Mouse (Mus musculus) forebrain, embryonic 11.5 days (tissue): Measurements from ENCODE around the gene Sumo1. TPM values are rescaled to one million over a fixed set of nuclear protein-coding genes. Genes with fewer than 3 reads are reported as not detected.

Experiments
- ATAC-seq: fragments of 200-750 bp; cut with Nextera tagmentation; replicated peaks from 2 replicates; pipeline ENCODE4 v1.8.0; 2017; ENCODE audit warnings: moderate TSS enrichment; ENCODE audit not compliant: low FRiP score
- DNase-seq: peaks from one replicate; pipeline ENCODE4 v3.0.0-alpha.2; 2017; ENCODE audit warnings: low spot score
- H3K27ac ChIP-seq: fragments of 300-500 bp; sonication (generic); 2 replicates; pipeline ENCODE4 v1.5.1; 2014; ENCODE audit warnings: low read depth, low read length
- H3K27me3 ChIP-seq: fragments of 300-500 bp; sonication (generic); 2 replicates; pipeline ENCODE4 v1.6.1; 2014; ENCODE audit warnings: mild to moderate bottlenecking, low read length, mixed read lengths; ENCODE audit not compliant: control insufficient read depth, insufficient read depth
- H3K36me3 ChIP-seq: fragments of 300-500 bp; sonication (generic); 2 replicates; pipeline ENCODE4 v1.6.1; 2014; ENCODE audit warnings: mild to moderate bottlenecking, low read length, moderate library complexity, mixed read lengths; ENCODE audit not compliant: control insufficient read depth, insufficient read depth
- H3K4me1 ChIP-seq: fragments of 300-500 bp; sonication (generic); replicated peaks from 2 replicates; pipeline ENCODE4 v1.6.1; 2014; ENCODE audit warnings: low read length, mixed read lengths; ENCODE audit not compliant: control insufficient read depth, insufficient read depth
- H3K4me2 ChIP-seq: fragments of 300-500 bp; sonication (generic); 2 replicates; pipeline ENCODE4 v1.6.1; 2014; ENCODE audit warnings: low read depth, mild to moderate bottlenecking, low read length, moderate library complexity, mixed read lengths; ENCODE audit not compliant: severe bottlenecking
- H3K4me3 ChIP-seq: fragments of 300-500 bp; sonication (generic); 2 replicates; pipeline ENCODE4 v1.5.1; 2014; ENCODE audit warnings: low read depth, low read length
- H3K9ac ChIP-seq: fragments of 300-500 bp; sonication (generic); 2 replicates; pipeline ENCODE4 v1.6.1; 2014; ENCODE audit warnings: low read length
- H3K9me3 ChIP-seq: fragments of 300-500 bp; sonication (generic); 2 replicates; pipeline ENCODE4 v1.6.1; 2016; ENCODE audit warnings: low read length, mixed read lengths; ENCODE audit not compliant: control insufficient read depth
- WGBS: fragments of 180-500 bp; shearing (Covaris S2); extraction: QIAGEN DNeasy Blood & Tissue Kit; methylation state at CpG from one replicate; pipeline ENCODE4 v1.1.7; 2014; 5-methylcytosine and 5-hydroxymethylcytosine counted together
- polyA plus RNA-seq: library from polyadenylated mRNA; unstranded; fragments of >200 nt; fragmentation: Nextera tagmentation; extraction: Ambion mirVana; gene quantifications from 2 replicates; pipeline ENCODE4 v1.2.1, GENCODE M21; 2014

Gene Sumo1
- polyA plus RNA-seq, 1 experiment from 2014 or later = 560 TPM

DNA sequence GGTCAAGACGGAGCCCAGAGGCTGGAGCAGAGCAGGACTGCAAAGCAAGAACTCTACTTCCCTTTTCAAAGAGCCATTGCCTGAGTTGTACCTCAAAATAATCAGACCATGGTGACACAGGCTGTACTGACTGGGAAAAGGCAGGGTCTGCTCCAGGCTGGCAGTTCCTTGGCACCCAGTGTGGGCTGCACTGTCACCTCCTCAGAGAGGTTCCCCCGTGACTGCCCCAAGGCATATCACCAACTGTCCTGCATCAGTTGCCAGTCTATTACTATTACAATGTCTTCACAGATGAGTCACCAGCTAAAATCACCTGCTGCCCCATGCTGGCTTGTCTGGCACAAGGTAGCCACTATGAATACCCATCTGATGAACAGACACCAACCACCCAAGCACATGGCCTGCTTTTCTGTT lies 77.0 kb downstream of the Sumo1 start:
- no peak for DNase-seq
- H3K27ac ChIP-seq = no peak overlapping the region
- H3K27me3 ChIP-seq = peaks cover 13% of the 10 kb centered on the region; the same call in 1 of the 2 replicates
- ATAC-seq = no peak
- 72% methylated on average over 2 of the region's 2 CpGs for WGBS
- no peaks in the 10 kb centered on the region for H3K36me3 ChIP-seq
- peaks cover 8% of the 10 kb centered on the region for H3K4me1 ChIP-seq
- H3K4me3 ChIP-seq = no peak overlapping the region
- no peak overlapping the region for H3K4me2 ChIP-seq
- no peak overlapping the region for H3K9ac ChIP-seq
- H3K9me3 ChIP-seq = no peaks in the 10 kb centered on the region

DNA sequence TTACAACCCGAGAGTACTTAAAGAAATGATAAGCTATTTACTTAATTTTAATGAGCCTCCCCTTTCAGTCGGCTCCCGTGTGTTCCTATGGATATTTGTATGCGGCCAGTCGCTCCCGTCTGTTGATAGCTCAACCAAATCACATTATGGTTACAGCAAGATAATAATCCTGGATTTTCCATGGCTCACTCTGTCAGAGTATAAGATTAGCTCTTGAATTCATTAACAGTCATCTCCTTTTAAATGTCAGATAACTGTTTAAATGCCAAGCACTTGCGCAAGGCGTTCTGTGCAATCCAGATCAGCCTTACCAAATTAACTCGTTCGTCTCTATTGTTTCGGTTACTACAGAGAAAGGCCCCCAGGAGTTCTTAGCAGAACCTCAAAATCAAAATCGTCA lies 77.8 kb downstream of the Sumo1 start:
- H3K27me3 ChIP-seq = peaks cover 13% of the 10 kb centered on the region; the same call in 1 of the 2 replicates
- peak overlapping the region; percentile 2; the same call in 1 of the 2 replicates for H3K4me3 ChIP-seq
- no peak overlapping the region for H3K27ac ChIP-seq
- no peaks in the 10 kb centered on the region for H3K36me3 ChIP-seq
- peak overlapping the region; percentile 35 for H3K4me2 ChIP-seq
- peak overlapping the region; percentile 17; the same call in 1 of the 2 replicates for H3K9ac ChIP-seq
- no peak for DNase-seq
- no peak for ATAC-seq
- H3K4me1 ChIP-seq = peaks cover 8% of the 10 kb centered on the region
- WGBS = 16% methylated on average over 12 of the region's 12 CpGs
- H3K9me3 ChIP-seq = no peaks in the 10 kb centered on the region

DNA sequence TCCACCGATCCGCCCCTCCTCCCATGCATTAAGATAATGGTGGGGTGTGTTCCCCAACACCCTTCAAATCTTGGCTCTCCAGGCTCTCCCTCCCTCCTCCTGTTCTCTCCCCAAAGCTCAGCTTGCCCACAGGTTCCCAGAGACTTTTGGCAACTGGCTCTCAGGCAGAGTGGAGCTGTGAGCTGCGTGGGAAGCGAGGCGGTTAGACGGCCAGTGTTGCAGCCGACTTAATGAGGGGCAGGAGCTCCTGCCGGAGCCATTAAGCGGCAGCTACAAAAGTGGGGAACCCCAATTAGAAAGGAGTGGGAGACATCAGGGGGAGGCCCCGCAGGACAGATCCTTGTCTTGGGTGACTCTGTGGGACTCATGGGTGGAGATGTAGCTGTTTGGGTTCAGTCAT lies 78.3 kb downstream of the Sumo1 start:
- WGBS = 3% methylated on average over 10 of the region's 10 CpGs

DNA sequence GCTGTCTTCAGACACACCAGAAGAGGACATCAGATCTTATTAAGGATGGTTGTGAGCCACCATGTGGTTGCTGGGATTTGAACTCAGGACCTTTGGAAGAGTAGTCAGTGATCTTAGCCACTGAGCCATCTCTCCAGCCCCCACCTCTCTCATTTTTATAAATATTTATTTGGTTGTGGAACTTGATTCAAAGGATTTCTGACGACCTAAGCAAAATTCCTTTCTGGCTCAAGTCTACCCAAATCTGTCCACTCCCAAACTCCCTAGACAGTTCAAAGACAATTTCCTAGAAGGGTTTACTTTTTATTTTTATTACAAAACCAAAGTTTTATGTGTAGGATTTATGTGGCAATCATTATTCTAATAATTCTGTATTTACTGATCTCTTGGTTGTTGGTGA lies 81.4 kb downstream of the Sumo1 start:
- WGBS = 93% methylated on average over 1 of the region's 1 CpGs
- H3K27me3 ChIP-seq = peaks cover 15% of the 10 kb centered on the region; the same call in 1 of the 2 replicates
- no peak overlapping the region for H3K4me3 ChIP-seq
- DNase-seq = no peak
- no peak overlapping the region for H3K9ac ChIP-seq
- no peaks in the 10 kb centered on the region for H3K36me3 ChIP-seq
- no peak overlapping the region for H3K4me2 ChIP-seq
- H3K9me3 ChIP-seq = no peaks in the 10 kb centered on the region
- H3K27ac ChIP-seq = no peak overlapping the region
- peaks cover 11% of the 10 kb centered on the region for H3K4me1 ChIP-seq
- ATAC-seq = no peak

More for the DNA sequence above, 78.3 kb downstream of the Sumo1 start:
- ATAC-seq = no peak
- Histone ChIP-seq H3K27me3 (peaks cover 13% of the 10 kb centered on the region; the same call in 1 of the 2 replicates), H3K4me2 (peak overlapping the region; percentile 35), H3K36me3 (no peaks in the 10 kb centered on the region), H3K4me1 (peaks cover 8% of the 10 kb centered on the region), H3K4me3 (peak overlapping the region; percentile 2; the same call in 1 of the 2 replicates), H3K27ac (no peak overlapping the region), H3K9ac (peak overlapping the region; percentile 17; the same call in 1 of the 2 replicates), H3K9me3 (no peaks in the 10 kb centered on the region)
- peak; percentile 65 for DNase-seq

DNA sequence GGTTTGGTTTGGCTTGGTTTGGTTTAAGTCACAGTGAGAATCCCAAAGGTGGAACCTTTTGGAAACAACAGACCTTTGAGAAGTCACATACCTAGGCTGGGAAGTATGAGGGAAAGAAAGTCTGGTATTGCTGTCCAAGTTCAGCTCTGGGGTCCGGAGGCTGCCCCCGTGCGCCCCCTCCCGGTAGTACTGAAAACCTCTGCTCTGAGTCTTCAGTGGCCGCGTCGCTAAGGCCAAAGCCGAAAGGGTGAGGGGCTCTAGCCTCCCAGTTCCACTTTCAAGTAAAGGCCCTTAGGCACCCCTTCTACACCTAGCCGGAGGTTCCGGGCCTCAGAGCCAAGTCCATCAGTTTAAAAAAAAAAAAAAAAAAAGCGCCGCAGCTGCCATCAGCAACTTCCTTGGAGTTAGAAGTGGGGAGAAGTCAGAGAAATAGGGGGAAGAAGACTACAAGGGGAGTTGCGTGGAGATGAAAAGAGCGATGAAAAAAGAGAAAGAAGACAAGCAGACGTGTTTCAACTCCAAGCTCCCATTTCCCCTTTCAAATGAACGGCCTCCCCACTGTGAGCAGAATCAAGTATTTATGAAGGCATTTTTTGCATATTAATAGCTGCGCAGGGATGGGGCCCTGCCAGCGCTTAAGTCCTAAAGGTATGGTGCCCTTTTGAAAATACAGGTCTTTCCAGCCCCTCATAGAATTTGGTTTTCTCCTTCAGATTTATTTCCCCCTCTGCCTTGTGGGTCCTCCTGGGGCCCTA lies 85.8 kb downstream of the Sumo1 start:
- peak overlapping the region; percentile 38 for H3K4me2 ChIP-seq
- DNase-seq (peak; percentile 90), ATAC-seq (peak; percentile 56; the same call in 1 of the 2 replicates)
- H3K27ac ChIP-seq = no peak overlapping the region
- H3K4me3 ChIP-seq = no peak overlapping the region
- no peak overlapping the region for H3K9ac ChIP-seq
- 7% methylated on average over 18 of the region's 18 CpGs for WGBS
- H3K27me3 ChIP-seq = peaks cover 2% of the 10 kb centered on the region; the same call in 1 of the 2 replicates
- H3K9me3 ChIP-seq = no peaks in the 10 kb centered on the region
- peaks cover 2% of the 10 kb centered on the region; the same call in 1 of the 2 replicates for H3K4me1 ChIP-seq
- H3K36me3 ChIP-seq = no peaks in the 10 kb centered on the region

DNA sequence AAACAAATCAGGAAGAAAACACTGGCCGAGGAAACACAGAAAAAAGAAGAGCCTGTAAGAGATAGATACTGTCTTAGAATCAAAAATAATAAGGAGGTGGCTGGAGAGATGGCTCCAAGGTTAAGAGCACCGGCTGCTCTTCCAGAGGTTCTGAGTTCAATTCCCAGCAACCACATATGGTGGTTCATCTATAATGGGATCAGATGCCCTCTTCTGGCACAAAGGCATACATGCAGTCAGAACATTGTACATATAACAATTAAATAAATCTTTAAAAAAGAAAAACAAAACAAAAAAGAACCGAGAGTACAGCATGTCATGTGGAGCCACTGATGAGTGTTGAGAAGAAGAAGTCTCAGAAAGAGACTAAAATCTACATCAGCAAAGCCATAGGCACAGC lies 89.8 kb downstream of the Sumo1 start:
- WGBS = 89% methylated on average over 3 of the region's 3 CpGs
- H3K4me1 ChIP-seq = peaks cover 2% of the 10 kb centered on the region; the same call in 1 of the 2 replicates
- H3K9ac ChIP-seq = no peak overlapping the region
- H3K4me2 ChIP-seq = no peak overlapping the region
- peaks cover 4% of the 10 kb centered on the region; the same call in 1 of the 2 replicates for H3K27me3 ChIP-seq
- H3K27ac ChIP-seq = no peak overlapping the region
- no peak overlapping the region for H3K4me3 ChIP-seq
- ATAC-seq = no peak
- no peaks in the 10 kb centered on the region for H3K36me3 ChIP-seq
- no peak for DNase-seq
- H3K9me3 ChIP-seq = no peaks in the 10 kb centered on the region

DNA sequence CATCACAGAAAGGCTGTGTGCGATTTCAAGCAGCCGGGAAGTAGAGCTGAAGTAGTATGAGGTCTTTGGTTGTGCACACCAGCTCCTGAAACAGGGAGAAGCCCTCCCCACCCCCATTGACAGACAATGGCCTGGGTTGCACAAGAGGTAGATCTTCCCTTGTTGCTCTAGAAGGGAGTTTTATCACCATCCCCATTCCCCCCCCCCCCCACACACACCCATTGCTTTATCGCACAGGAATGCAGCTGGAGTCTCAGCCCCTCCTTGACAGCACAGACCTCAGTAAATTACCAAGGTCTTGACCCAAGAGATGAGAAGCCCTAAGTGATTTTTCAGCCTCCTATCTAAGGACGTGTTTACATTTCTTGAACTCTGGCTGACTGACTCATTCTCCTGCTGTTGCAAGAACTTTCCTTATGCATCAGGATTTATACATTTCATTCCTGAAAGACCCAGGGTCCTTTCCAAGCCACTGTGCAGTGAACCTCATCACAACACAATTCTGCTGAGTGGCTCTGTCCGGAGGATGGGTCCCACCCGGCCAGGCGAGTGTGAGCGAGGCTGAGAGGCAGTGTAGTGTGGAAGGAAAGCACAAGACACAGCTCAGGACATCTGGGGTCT lies 90.4 kb downstream of the Sumo1 start:
- DNase-seq = no peak
- no peak overlapping the region for H3K4me2 ChIP-seq
- H3K4me3 ChIP-seq = no peak overlapping the region
- H3K4me1 ChIP-seq = peaks cover 2% of the 10 kb centered on the region; the same call in 1 of the 2 replicates
- no peak overlapping the region for H3K9ac ChIP-seq
- no peak overlapping the region for H3K27ac ChIP-seq
- no peaks in the 10 kb centered on the region for H3K9me3 ChIP-seq
- WGBS = 68% methylated on average over 8 of the region's 8 CpGs
- no peak for ATAC-seq
- H3K27me3 ChIP-seq = peaks cover 4% of the 10 kb centered on the region; the same call in 1 of the 2 replicates
- no peaks in the 10 kb centered on the region for H3K36me3 ChIP-seq

DNA sequence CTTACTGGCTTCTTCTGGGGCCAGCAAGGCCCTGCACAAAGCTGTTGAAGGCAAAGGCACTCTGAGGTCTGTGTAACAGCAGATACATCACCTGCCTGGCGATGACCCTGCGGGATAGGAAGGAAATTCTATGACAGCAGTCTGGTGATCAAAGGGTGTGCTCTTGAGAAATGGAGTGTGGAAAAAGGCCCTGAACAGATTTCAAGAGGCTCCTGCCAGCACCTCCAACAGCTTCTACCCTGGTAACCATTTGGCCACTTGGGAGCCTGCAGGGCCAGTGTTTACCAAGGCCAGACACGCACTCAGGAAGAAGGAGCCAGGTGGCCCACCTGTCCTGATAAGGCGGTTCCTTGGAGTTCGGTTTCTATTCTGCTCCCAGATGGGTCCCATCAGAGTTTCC lies 91.3 kb downstream of the Sumo1 start:
- DNase-seq = no peak
- ATAC-seq = no peak
- 0 out of 2 replicates have a peak, but pooled peaks cover 2% of the 10 kb centered on the region for H3K27me3 ChIP-seq
- WGBS = 89% methylated on average over 5 of the region's 5 CpGs
- H3K4me3 ChIP-seq = no peak overlapping the region
- H3K9me3 ChIP-seq = no peaks in the 10 kb centered on the region
- H3K4me1 ChIP-seq = peaks cover 6% of the 10 kb centered on the region
- H3K27ac ChIP-seq = no peak overlapping the region
- no peaks in the 10 kb centered on the region for H3K36me3 ChIP-seq
- H3K4me2 ChIP-seq = no peak overlapping the region
- H3K9ac ChIP-seq = no peak overlapping the region
